Mouse (Mus musculus) embryonic facial prominence, embryonic 11.5 days (tissue): ENCODE results near the gene Ptprg. TPM values are rescaled to one million over a fixed set of nuclear protein-coding genes. Genes with fewer than 3 reads are reported as not detected.

Source experiments
- ATAC-seq: fragments of 200-750 bp; cut with Nextera tagmentation; replicated peaks from 2 replicates; pipeline ENCODE4 v1.8.0; 2017; ENCODE audit warnings: low read depth; ENCODE audit not compliant: insufficient number of reproducible peaks, low FRiP score, low TSS enrichment
- DNase-seq: peaks from one replicate; pipeline ENCODE4 v3.0.0-alpha.2; 2015; ENCODE audit warnings: low spot score
- H3K27ac ChIP-seq: fragments of 300-500 bp; sonication (generic); replicated peaks from 2 replicates; pipeline ENCODE4 v1.5.1; 2014; ENCODE audit warnings: mild to moderate bottlenecking, low read depth, low read length, control low read depth
- H3K27me3 ChIP-seq: fragments of 300-500 bp; sonication (generic); 2 replicates; pipeline ENCODE4 v1.6.1; 2014; ENCODE audit warnings: mild to moderate bottlenecking, low read length, moderate library complexity, mixed read lengths; ENCODE audit not compliant: control insufficient read depth, insufficient read depth
- H3K36me3 ChIP-seq: fragments of 300-500 bp; sonication (generic); replicated peaks from 2 replicates; pipeline ENCODE4 v1.6.1; 2014; ENCODE audit warnings: low read depth, mild to moderate bottlenecking, low read length, moderate library complexity, mixed read lengths; ENCODE audit not compliant: control insufficient read depth, insufficient read depth
- H3K4me1 ChIP-seq: fragments of 300-500 bp; sonication (generic); 2 replicates; pipeline ENCODE4 v1.6.1; 2014; ENCODE audit warnings: low read length, mixed read lengths; ENCODE audit not compliant: control insufficient read depth, insufficient read depth
- H3K4me2 ChIP-seq: fragments of 300-500 bp; sonication (generic); 2 replicates; pipeline ENCODE4 v1.6.1; 2014; ENCODE audit warnings: low read depth, mild to moderate bottlenecking, control low read depth, low read length, moderate library complexity
- H3K4me3 ChIP-seq: fragments of 300-500 bp; sonication (generic); 2 replicates; pipeline ENCODE4 v1.5.1; 2014; ENCODE audit warnings: low read depth, low read length, control low read depth
- H3K9ac ChIP-seq: fragments of 300-500 bp; sonication (generic); replicated peaks from 2 replicates; pipeline ENCODE4 v1.6.1; 2014; ENCODE audit warnings: mild to moderate bottlenecking, control low read depth, low read length
- H3K9me3 ChIP-seq: fragments of 300-500 bp; sonication (generic); replicated peaks from 2 replicates; pipeline ENCODE4 v1.6.1; 2016; ENCODE audit warnings: mild to moderate bottlenecking, low read length, inconsistent platforms, mixed read lengths; ENCODE audit not compliant: control insufficient read depth
- WGBS: fragments of 180-500 bp; shearing (Covaris S2); extraction: QIAGEN DNeasy Blood & Tissue Kit; methylation state at CpG from one replicate; pipeline ENCODE4 v1.1.7; 2014; 5-methylcytosine and 5-hydroxymethylcytosine counted together
- polyA plus RNA-seq: library from polyadenylated mRNA; unstranded; fragments of >200 nt; fragmentation: Nextera tagmentation; extraction: Ambion mirVana; gene quantifications from 2 replicates; pipeline ENCODE4 v1.2.1, GENCODE M21; 2014

Ptprg gene
- polyA plus RNA-seq, 1 experiment from 2014 or later: 28.7 TPM

DNA sequence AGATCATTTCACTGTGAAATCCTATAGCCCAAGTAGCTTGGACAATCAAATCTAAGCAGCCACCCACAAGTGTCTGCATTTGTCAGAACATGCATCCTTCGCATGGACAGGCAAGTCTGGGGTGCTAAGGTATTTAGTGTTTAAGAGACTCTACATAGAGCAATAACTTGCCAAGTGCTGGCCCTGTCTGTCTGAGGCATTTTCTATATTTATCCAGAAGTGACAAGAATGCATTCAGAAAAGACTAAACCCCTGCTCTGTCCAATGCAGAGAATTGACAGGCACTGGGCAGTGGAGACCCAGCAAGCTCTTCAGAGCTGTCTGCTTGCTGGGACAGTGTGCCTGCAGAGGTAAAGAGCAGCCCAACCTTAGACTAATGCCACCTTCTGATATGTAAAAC, 625.3 kb downstream of the Ptprg start:
- ATAC-seq: no peak
- no peaks in the 10 kb centered on the region for H3K9me3 ChIP-seq
- WGBS: 83% methylated on average over 1 of the region's 1 CpGs
- H3K4me2 ChIP-seq: no peak overlapping the region
- no peaks in the 10 kb centered on the region for H3K27me3 ChIP-seq
- H3K9ac ChIP-seq: no peak overlapping the region
- no peaks in the 10 kb centered on the region for H3K4me1 ChIP-seq
- H3K36me3 ChIP-seq: no peaks in the 10 kb centered on the region
- H3K27ac ChIP-seq: no peak overlapping the region
- DNase-seq: no peak
- no peak overlapping the region for H3K4me3 ChIP-seq

DNA sequence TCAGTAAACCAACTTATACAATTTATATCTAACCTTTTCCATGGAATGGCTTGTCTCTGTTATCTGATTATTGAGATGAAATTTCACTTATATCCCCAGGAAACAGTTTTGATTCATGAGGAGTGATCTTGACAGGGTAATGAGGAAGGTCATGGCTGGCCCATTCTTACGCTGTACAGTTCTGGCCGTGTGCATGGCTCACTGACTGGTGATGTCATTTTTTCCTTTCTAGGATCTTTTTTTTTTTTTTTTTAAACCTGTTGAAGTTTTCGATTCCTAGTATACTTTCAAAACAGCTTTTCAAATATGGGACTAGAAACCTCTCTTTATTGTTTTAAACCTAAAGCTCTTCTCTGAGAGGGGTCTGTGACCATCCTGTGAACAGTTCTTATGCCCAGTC, 626.8 kb downstream of the Ptprg start:
- Histone ChIP-seq H3K27ac (no peak overlapping the region), H3K4me2 (no peak overlapping the region), H3K9ac (no peak overlapping the region), H3K27me3 (no peaks in the 10 kb centered on the region), H3K36me3 (no peaks in the 10 kb centered on the region), H3K9me3 (no peaks in the 10 kb centered on the region), H3K4me3 (no peak overlapping the region), H3K4me1 (no peaks in the 10 kb centered on the region)
- DNase-seq (no peak), ATAC-seq (no peak)
- 79% methylated on average over 3 of the region's 3 CpGs for WGBS

DNA sequence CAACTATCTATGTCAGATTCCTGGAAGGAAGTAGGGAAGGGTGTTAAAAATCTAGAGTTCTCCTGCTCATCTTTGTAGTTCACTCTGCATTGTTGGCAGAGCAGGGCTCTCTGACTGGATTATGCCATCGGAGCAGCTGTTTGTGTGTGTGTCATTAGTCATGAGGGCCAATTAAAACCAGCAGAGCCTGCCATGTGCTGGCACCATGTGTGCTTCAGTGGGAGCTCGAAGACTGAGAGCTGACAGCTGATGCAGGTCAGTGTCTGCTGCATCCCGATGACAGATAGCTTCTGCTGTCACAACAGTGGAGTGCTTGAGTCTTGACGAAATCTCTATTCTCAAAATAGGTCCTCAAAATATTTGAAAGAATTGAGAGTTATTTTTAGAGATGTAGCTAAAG, 631.7 kb downstream of the Ptprg start:
- Histone ChIP-seq H3K4me2 (no peak overlapping the region), H3K9ac (no peak overlapping the region), H3K27ac (no peak overlapping the region), H3K36me3 (no peaks in the 10 kb centered on the region), H3K4me1 (no peaks in the 10 kb centered on the region; the same call in 1 of the 2 replicates), H3K9me3 (no peaks in the 10 kb centered on the region), H3K27me3 (no peaks in the 10 kb centered on the region), H3K4me3 (no peak overlapping the region)
- WGBS: 79% methylated on average over 4 of the region's 4 CpGs
- DNase-seq (no peak), ATAC-seq (no peak)

DNA sequence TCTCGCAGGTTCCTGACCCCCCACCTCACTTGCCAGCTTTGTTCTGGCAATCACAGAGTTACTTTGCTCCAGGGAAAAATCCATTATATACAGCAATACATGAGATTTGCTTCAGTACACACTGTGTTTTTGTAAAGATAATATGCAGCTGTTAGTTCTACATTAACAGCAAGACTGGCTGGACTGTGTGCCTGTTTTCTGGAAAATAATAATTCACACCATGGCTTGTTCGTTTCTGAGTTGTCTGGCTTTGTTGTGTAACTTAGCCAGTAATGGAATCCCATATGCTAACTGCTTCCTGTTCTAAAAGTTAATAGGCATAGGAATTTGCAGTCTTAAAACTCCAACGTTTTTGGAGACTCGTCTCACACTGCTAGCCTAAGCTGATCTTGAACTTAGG, 635.0 kb downstream of the Ptprg start:
- Histone ChIP-seq H3K27me3 (no peaks in the 10 kb centered on the region), H3K27ac (no peak overlapping the region), H3K36me3 (no peaks in the 10 kb centered on the region), H3K9me3 (no peaks in the 10 kb centered on the region), H3K4me3 (no peak overlapping the region), H3K9ac (no peak overlapping the region), H3K4me1 (no peaks in the 10 kb centered on the region; the same call in 1 of the 2 replicates), H3K4me2 (no peak overlapping the region)
- WGBS: 47% methylated on average over 4 of the region's 4 CpGs
- DNase-seq (no peak), ATAC-seq (no peak)

DNA sequence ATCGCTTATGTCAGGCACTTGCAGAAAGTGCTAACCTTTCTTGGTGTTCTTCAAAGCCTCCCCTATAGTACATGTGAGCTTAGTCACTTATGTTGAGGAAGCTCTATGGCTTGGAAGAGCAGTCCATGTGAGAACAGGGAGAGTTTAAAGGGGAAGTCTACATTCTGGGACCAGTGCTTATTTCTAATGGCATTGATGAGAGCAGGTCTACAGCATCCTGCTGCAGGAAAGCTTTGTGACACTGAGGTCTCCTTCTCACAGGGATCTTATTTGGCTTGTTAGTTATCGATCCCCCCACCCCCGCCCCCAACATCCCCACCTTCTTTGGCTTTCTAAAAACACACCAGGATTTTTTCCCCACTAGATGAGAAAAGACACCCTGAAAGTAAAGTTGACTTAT, 635.9 kb downstream of the Ptprg start:
- no peaks in the 10 kb centered on the region for H3K36me3 ChIP-seq
- 74% methylated on average over 3 of the region's 3 CpGs for WGBS
- H3K4me1 ChIP-seq: no peaks in the 10 kb centered on the region; the same call in 1 of the 2 replicates
- H3K4me2 ChIP-seq: no peak overlapping the region
- H3K4me3 ChIP-seq: no peak overlapping the region
- H3K9ac ChIP-seq: no peak overlapping the region; the same call in 1 of the 2 replicates
- ATAC-seq (no peak), DNase-seq (no peak)
- H3K27me3 ChIP-seq: no peaks in the 10 kb centered on the region
- H3K27ac ChIP-seq: no peak overlapping the region
- H3K9me3 ChIP-seq: no peaks in the 10 kb centered on the region

- Histone ChIP-seq H3K9ac (no peak overlapping the region), H3K4me2 (peak overlapping the region; percentile 7; the same call in 1 of the 2 replicates), H3K9me3 (no peaks in the 10 kb centered on the region), H3K36me3 (no peaks in the 10 kb centered on the region), H3K4me3 (no peak overlapping the region), H3K27me3 (no peaks in the 10 kb centered on the region), H3K4me1 (no peaks in the 10 kb centered on the region; the same call in 1 of the 2 replicates), H3K27ac (no peak overlapping the region)
- ATAC-seq (peak; percentile 91), DNase-seq (peak; percentile 59)
- WGBS: 43% methylated on average over 12 of the region's 12 CpGs
Observed at GRCm38 (mm10) chr14:12189717-12190600, 636.6 kb downstream of the Ptprg start.

- Histone ChIP-seq H3K4me2 (no peak overlapping the region), H3K4me1 (no peaks in the 10 kb centered on the region; the same call in 1 of the 2 replicates), H3K36me3 (no peaks in the 10 kb centered on the region), H3K9me3 (no peaks in the 10 kb centered on the region), H3K9ac (no peak overlapping the region), H3K27ac (no peak overlapping the region), H3K27me3 (no peaks in the 10 kb centered on the region), H3K4me3 (no peak overlapping the region)
- ATAC-seq (no peak), DNase-seq (no peak)
- WGBS: 92% methylated on average over 6 of the region's 6 CpGs
Observed at GRCm38 (mm10) chr14:12191076-12191475, 637.7 kb downstream of the Ptprg start.

- Histone ChIP-seq H3K4me2 (no peak overlapping the region), H3K4me1 (no peaks in the 10 kb centered on the region), H3K9ac (no peak overlapping the region), H3K36me3 (no peaks in the 10 kb centered on the region), H3K27me3 (no peaks in the 10 kb centered on the region), H3K27ac (no peak overlapping the region), H3K4me3 (no peak overlapping the region), H3K9me3 (no peaks in the 10 kb centered on the region)
- 78% methylated on average over 7 of the region's 7 CpGs for WGBS
- no peak for DNase-seq
- no peak for ATAC-seq
Observed at GRCm38 (mm10) chr14:12198735-12199134, 645.4 kb downstream of the Ptprg start.
